Mouse (Mus musculus): Measurements from ENCODE around the gene Wwtr1.

GRCm38 (mm10) chr3:57530836-57531235, 44.9 kb downstream of the Wwtr1 start:
- TF ChIP-seq CTCF (IDR thresholded peaks at IDR 0.05; ENCODE audit: insufficient read depth, low read length) (no peak), POLR2A (IDR thresholded peaks at IDR 0.05; ENCODE audit: borderline replicate concordance, extremely low read depth, low read depth, low read length) (no peak)

Measured in lung, adult 2 months (tissue).